Mouse (Mus musculus): ENCODE measurements around the gene Nipa1.

Gene Nipa1

GRCm38 (mm10) chr7:55928649-55929048 lies 91.1 kb downstream of the Nipa1 start:
- peak; percentile 18 to 32 for DNase-seq
